Mouse (Mus musculus) frontal cortex, adult (tissue): ENCODE results near the gene Frmd4a.

ENCODE experiments used
- ATAC-seq: cut with Nextera tagmentation; 2 replicates; pipeline ENCODE4 v1.9.2; 2017; ENCODE audit warnings: mild to moderate bottlenecking, moderate library complexity, mixed read lengths; ENCODE audit not compliant: low TSS enrichment

Gene Frmd4a

DNA sequence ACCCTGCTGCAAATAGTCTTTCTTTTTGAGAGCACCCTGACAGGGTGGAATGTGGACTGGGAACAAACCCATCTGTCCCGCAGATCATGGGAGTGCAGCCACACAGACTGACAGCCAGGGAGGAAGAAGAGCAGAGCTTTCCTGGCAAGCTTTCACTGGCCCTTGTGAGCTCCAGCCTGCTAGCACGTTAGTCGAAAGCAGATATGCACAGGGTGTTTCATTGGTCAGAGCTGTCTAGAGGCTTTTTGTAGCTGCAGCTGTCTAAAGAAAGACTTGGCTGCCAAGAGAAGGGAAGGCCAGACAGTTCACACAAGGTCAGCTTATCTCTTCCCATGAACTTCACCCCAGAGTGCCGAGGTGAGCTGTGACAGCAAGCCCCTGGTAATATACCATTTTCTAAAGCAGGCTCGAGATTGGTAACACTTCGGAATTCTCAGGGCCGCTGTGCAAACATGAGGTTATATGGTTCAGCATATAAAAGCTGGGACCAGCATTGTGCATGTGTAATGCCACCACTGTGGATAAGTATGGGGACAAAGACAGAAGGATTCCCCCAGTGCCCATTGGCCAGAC, 500.1 kb downstream of the Frmd4a start:
- no peak for ATAC-seq

DNA sequence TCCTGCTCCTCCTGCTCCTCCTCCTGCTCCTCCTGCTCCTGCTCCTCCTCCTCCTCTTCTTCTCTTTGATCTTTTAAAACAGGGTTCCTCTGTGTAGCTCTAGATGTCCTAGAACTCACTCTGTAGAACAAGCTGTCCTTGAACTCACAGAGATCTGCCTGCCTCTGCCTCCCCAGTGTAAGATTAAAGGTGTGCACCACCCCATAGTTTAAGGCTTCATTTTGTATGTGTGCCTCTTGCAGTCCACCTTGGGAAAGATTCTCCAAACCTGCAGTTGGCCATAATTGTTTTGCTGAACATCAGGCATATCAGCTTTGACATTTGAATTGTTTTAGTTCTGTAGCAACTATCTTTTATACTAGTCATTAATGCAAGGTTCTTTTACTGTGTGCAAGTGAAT, 501.0 kb downstream of the Frmd4a start:
- no peak for ATAC-seq

DNA sequence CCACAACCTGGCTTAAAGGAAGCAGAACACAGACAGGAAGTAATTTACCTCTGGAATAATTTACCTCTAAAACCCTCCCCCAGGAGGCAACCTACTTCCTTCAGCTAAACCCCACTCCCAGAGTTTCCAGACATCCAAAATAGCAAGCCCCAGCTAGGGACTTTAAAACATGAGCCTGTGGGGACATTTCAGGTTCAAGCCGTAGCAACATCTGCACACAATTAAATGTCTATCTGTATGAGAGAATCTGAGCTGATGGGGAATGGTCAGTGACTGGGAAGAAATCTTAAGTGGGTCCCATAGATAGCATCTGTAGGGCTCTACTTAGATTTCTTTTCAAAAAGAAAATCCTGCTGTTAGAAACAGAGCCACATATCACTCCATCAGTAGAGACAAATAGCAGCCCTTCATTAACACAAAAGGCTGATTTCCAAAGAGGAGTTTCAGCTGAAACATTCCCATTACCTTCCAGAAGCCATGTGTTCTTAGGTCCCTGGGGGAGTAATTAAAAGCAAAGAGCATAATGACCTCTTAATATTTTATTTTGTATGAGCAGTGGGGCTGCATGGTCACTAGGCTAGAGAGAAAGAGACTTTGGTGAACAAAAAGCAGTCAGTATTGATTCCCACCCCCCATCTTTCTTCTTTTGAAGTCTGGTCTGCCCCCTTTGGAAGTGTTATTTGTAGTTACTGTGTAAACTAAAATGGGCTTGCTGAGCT, 505.4 kb downstream of the Frmd4a start:
- ATAC-seq = no peak

DNA sequence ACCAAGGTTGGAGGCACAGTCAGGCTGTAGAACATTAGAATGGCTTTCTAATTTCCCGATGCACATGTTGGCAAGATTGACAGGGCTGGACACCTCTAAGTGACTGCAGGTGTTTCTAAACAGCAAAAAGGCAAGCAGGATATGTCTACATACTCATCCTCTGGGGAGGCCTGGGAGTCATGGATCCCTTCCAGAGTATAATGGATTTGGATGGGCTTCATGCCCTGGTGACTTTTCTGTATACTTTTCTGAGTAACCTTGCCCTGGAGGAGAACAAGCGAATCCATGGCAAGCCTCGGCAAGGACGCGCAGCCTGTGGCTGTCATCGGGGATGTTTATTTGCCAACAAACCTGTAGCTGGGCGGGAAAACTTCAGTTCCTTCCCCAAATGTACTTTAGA, 509.6 kb downstream of the Frmd4a start:
- no peak for ATAC-seq

DNA sequence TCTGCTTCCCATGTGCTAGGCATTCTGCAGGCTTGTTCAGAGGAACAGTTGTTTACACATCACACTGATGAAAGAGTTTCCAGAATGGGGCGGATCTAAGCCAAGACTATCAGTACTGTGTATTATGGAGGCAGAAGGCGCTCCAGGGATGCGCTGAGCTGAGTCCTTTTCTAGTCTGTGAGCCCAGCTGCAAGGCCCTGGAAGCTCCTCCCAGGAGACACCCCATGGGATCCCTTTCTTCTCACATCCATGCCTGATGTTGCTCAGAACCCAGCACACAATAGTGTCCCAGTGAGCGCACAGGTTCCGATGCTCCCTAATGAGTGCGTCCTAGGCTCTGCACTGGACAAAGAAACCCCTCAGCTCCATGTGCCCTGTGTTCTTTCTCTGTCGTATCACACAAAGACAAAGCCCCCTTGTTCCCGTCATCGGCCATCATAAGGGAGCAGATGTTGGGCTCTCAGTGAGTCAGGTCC, 511.8 kb downstream of the Frmd4a start:
- ATAC-seq = peak; percentile 90

DNA sequence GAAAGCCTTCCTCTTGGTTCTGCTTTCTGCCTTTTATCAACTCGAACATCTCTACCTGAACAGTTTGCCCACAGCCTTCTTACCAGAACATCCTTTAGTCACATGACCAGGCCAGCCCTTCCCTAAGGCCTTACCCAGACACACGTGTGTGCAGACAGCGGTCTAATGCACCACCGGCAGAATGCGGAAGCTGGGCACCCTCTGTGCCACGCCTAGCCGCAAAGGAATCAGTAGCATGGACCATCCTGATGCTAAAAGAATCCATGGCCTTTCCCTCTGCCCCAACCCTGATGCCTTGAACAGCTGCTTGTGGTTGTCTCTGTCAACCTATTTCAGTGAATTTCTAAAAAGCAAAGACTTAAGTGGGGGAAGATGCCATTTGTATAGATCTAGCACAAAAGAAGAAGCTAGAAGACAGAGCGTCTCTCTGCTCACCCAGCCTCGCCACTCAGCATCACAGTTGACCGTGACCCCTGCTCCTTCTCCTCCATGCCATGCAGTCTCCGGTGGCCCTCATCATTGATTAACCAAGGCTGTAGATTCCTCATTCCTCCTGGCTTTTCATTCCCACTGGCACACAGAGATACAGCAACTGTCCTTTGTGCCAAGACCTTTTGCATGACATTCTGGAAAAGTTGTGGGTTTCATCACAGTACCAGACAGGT, 514.1 kb downstream of the Frmd4a start:
- no peak for ATAC-seq

DNA sequence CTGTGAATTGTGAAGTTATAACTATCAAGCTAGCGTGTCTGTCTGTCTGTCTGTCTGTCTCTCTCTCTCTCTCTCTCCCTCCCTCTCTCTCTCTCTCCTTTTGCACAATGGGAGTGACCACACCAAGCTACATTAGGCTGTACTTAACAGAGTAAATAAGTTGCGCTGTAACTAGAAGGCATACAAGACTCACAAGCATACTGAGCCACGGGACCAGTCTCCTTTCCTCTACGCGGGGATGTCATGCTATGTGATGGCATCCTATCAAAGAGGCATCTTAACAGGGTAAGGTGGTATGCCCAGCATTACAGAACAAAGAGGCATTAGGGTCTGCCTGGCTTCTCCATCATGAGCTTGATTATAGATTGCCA, 514.7 kb downstream of the Frmd4a start:
- ATAC-seq = no peak

DNA sequence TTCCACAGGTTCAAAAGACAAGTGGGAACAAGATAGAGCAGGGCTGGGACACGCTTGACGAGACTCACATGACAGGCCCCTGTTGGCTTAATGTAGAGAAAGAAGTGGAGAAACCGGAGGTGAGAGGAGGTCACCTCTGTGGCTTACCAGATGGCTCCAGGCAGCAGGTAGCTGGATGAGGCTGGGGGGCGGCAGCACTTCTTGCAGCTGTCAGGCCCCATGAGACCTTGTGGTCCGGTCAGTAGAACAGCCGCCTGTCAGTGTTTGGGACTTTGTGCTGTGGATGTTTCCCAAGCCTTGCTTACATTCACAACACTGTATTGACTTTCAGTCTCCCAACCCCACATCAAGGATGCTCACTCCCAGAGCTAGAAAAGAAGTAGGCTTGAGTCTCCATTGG, 515.4 kb downstream of the Frmd4a start:
- no peak for ATAC-seq

DNA sequence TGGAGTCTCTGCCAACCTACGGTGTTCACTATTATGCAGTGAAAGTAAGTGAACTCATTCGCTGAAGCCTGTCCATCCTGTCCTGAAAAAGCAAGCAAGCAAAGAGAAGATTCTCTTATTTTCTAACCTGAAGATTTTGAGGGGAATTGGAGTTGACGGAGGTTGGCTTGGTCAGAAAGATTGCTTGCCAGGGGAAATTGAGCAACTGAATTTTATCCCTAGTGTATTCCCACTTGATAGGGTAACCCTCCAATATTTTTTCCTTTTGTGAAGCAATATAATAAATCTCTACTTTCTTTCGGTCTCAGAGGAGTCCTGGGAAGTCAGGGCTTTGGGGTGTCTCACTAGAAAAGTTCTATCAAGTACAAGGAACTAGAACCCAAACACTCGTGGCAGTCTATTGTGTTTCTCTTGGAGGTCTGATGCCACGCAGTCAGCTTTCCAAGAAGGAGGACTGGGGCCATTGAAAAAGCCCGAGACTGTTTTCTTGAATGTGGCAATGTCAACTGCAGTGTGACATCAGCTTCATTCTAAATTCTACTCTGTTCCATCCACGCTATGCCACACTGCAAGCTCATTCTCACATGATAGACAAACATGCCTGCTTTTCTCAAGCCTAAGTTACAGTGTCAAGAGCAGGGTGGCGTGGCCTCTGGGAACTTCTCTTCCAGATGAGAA, 517.8 kb downstream of the Frmd4a start:
- ATAC-seq = no peak

DNA sequence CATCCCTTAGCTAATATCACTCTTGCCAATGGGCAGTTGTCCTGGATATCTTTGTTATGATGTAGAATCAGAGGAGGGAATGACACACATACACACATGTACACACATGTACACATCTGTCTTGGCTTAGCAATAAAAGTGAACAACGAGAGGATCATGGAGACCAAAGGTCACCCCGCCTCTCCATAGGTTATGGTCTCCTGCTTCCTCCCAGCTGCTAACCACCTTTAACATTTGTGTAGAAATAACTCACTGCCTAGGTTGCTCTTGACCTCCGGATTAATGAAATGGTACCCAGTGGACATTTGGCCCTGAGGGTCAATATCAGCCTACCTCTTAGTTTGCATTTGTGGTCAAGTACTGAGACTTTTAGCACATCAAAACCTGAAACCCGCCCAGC, 523.8 kb downstream of the Frmd4a start:
- no peak for ATAC-seq

DNA sequence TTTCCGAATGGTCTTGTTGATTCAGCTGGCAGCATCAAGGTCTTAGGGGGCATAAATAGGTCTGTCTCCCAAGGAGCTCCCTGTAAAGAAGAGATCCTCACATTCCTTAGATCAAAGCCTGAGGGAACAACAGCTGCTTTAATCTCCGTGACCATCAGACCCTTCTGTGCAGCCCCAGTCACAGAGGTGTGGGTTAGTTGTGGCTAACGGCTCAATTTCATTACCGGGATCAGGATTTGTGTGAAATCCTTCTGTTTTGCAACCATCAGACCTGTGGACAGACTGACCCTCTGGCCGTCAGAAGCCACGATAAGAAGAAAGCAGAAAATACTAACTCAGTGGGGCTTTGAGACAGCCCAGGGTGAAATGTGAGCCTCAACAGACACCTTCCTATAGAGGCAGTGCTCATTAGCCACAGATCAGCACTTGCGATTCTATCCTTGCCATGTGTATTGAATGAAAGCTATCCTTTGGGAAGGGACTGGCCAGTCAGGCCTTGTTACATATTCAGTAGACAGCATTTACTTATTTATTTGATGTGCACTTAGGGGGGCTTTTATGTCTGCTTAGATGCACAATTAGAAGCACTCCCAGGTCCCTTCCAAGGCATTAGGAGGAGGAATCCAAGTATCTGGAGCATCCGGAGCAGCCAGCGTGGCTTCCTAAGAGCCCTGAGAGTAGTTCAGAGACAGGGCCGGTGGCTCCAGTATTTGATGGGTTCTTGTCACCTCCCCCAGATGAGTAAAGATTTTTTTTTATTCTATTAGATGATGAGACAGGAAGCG, 524.5 kb downstream of the Frmd4a start:
- ATAC-seq = no peak

DNA sequence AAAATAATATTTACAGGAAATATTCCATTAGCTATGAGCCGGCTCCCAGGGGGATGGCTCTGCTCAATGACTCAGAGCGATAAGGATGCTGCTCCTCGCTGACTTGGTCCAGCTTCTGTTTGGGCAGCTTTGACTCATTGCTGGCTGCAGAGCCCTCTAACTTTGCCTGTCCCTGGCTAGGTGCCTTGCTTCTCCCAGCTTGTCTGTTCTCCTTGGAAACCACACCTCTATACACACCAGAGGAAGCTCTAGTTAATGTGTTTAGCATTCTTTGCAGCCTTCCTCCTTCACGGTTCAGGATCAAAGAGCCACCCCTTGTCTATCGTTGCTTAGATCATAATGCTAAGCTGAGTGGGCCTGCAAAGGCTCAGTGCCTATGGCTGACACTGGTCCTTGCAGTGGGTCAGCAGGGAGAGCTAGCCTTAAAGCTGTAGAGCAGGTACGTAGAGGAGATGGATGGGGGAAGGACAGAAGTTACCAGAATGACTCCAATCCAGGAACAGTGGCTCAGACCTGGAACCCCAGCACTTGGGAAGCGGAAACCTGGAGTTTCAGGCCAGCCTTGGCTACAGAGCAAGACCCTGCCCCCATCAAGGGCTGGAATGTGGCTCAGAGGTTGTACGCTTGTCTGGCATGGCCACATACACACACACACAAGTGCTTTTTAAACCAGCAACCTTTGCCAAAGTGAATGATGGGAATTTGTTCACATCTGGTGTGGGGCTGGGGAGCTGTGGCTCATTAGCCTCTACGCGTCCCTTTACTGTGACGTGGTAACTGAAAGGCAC, 525.3 kb downstream of the Frmd4a start:
- ATAC-seq = peak; percentile 47; the same call in 1 of the 2 replicates

DNA sequence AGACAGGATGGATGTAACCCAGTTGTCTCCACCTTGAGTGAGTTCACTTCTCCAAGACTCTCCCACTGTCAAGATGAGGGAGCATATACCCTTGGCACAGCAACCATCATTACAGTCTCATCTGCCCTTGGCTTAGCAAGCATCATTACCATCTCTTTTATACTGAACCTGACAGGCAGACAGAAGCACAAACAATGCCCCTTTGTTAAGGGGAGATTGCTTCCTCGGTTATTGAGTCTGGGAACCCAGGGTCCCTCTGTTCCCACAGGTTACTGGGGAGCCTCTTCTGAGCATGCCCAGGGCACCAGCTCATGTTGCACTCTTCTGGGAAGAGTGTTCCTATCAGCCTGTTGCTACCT, 525.9 kb downstream of the Frmd4a start:
- no peak for ATAC-seq

DNA sequence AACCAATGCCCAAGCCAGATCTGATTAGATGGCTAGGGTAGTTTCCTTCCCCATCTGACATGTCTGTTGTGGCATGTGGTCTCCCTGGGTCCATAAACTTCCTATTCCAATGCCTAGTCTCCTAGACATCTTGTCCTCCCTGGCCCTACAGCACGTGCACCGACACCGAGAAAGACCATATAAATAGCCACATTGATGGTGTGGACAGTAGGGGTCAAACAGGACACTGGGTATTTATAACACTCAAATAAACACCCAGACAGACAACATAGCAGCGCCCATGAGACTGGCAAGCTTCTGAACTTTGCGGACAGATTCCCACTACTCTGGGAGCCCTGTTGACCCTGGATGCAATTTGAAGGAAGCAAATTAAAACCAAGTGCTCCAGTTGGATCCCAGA, 526.8 kb downstream of the Frmd4a start:
- ATAC-seq = no peak

DNA sequence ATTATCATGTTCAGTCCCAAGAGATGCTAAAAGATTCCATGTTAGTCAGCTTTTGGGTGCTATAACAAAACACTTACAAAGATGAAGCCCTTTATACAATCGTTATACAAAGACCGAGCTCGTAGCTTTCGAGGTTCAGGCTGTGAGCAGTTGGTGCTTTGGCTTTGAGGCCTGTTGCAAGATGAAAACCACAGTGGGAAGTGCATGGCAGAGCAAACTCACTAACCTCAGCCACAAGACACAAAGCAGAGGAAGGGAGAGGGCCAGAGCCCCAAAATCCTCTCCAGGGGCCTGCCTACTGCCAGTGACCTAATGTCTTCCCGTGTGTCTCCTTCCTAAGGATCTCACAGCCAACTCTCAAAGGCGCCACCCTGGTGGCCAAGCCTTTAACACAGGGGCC, 527.7 kb downstream of the Frmd4a start:
- no peak for ATAC-seq

DNA sequence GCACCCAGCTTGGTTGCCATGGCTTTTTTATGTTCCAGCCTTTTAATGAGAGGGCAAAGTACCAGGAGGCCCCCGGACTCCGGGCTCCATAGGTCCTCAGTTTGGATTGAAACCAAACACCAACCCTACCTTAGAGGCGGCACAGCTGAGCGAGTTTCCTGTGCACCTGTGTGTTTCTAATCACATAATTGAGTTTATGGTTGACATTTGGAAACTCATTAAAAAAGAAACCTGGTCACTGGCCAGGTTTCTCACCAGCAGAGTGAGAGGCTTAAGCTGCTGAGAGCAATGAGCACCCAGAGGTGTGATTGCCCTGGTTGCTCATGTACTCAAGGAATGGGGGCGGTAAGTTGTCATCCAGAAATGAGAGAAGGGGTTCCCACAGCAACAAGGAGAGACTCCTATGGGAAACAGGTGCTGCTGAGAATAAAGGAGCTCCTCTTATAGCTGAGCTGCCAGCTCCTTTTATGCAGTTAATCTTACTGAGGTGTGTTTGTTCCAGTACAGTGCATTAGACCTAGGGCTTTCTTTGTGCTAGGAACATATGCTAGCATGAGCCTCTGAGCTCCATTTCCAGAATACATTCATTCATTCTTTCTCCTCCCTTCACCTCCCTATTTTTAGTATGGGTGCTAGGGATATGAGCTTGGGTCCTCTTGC, 529.6 kb downstream of the Frmd4a start:
- ATAC-seq = no peak

DNA sequence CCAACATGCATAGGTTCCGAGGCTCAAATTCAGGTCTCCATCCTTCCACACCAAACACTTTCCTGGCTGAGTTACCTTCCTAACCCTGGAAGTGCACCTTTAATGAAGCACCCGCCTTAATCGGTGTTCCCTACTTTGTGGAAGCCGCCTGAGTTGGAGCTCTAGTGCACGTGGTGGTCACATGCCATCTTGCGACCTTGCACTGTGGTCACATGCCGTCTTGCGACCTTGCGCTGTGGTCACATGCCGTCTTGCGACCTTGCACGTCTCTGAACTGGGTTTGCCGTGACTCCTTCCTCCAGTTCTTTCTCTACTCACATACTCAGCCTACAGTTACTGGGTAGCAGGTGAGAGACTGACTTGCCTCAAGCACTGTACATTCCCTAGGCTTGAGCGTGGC, 531.8 kb downstream of the Frmd4a start:
- ATAC-seq = no peak

DNA sequence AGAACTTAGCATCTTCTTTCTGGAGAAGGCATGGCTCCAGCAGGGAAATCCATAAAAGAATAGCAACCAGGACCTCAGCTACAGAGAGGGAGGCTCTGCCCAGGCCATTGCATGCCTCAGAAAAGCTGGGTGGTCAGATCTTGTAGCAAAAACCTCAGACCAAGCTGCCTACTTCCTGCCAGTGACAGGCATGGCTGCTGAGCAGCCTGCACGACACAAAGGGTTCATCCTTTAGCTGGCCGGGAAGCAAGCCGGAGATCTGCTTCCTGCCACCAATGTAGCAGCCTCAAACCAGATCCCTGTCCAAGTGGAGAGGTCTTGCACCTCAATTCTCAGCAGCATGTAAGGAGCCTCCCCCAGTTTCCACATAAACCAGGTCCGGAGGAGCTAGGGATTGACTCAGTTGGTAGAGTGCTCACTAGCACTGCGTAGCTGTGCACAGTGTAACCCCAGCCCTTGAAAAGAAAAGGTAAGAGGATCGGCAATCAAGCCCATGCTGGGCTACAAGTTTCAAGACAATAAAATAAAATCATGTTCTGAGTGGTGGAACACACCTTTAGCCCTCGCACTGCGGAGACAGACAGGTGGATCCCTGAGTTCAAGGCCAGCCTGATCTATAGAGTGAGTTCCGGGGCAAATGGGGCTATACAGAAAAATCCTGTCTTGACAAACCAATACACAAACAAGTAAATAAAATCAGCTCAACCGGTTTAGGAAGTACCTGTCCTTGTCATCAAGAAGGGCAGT, 532.7 kb downstream of the Frmd4a start:
- no peak for ATAC-seq

DNA sequence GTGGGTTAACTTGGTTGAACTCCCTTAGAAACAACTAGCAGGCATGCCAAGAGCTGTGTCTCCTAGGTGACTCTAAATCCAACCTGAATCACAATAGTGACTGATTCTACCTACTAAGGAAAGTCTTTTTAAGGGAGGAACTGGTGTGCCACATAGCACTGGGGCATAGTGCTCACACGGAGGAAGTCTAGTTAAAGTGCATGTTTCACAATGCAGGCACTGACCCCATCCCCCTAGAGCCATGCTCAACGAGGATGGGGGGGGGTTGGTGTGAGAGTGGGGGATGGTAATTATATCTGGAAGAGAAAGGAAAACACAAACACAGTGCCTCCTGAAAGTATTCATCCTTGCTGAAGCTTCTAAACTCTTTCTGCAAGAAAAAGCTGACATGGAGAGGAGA, 533.9 kb downstream of the Frmd4a start:
- no peak for ATAC-seq

DNA sequence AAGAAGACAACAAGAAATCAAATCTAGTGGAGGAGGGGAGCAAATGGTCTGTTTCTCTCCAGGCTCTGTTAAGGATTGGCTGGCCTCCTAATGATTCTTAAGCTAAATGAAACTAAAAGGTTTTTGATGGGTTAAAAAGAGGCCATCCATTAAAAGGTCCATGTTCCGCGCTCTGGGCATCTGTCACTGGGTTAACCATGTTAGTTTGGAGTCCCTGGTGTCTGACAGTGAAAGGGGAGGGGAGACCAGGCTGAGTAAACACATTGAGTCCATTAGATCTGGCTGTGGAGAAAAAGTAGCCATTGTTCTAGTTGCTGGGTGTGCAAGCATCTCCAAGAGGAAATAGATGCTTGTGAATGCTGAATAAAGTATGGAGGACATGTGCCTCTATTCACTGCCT, 534.3 kb downstream of the Frmd4a start:
- no peak for ATAC-seq
